ENCODE assay signal across 13 mouse cellular contexts in genomic region chr9:112227174-112227573, GRCm38 (mm10). TPM values are rescaled to one million over a fixed set of nuclear protein-coding genes. Genes with fewer than 3 reads are reported as not detected.
DNase-seq lines count a peak whose midpoint lies in the region; ATAC-seq lines count a peak whose summit lies in the region.
"Had no signal": no experiment of that assay in that cellular context is flagged by ENCODE, and none has a peak within 500 bp of the region (broad histone marks: within the 10 kb centered on the region; RNA-seq: fewer than 3 reads in every experiment).

No protein-coding gene starts in this region.

- peaks cover 6% of the 10 kb centered on the region; the same call in 1 of the 2 replicates for H3K4me1 ChIP-seq in heart, embryonic 15.5 days (replicated peaks)
- H3K4me1 ChIP-seq in liver, embryonic 16.5 days (ENCODE audit: control insufficient read depth, low read depth, low read length), result no peaks in the 10 kb centered on the region
- no peaks in the 10 kb centered on the region for H3K4me1 ChIP-seq in liver, embryonic 12.5 days
- H3K4me1 ChIP-seq: neural tube, embryonic 12.5 days had no signal

- no peaks in the 10 kb centered on the region for H3K36me3 ChIP-seq in heart, embryonic 15.5 days
- H3K36me3 ChIP-seq in liver, embryonic 16.5 days (ENCODE audit: control insufficient read depth, insufficient read depth), result no peaks in the 10 kb centered on the region
- no peaks in the 10 kb centered on the region for H3K36me3 ChIP-seq in liver, embryonic 12.5 days
- H3K36me3 ChIP-seq: neural tube, embryonic 12.5 days had no signal

- 25% methylated on average over 13 of the region's 13 CpGs for WGBS in heart, embryonic 15.5 days
- 32% methylated on average over 13 of the region's 13 CpGs for WGBS in liver, embryonic 16.5 days (ENCODE audit: insufficient replicate concordance)
- WGBS in liver, embryonic 12.5 days (ENCODE audit: insufficient replicate concordance), result 44% methylated on average over 13 of the region's 13 CpGs

- DNase-seq in cerebellum, adult 9-10 months, result peak; percentile 41
- no peak for DNase-seq in cerebellum, adult 8-10 months
- DNase-seq in heart, postnatal 25 days (ENCODE audit: low spot score), result no peak
- no peak for DNase-seq in spleen, postnatal 36 days (ENCODE audit: low spot score in 2 of 2)
- DNase-seq: embryo, embryonic 11 days; kidney, postnatal 25 days had no signal

- H3K4me2 ChIP-seq in heart, embryonic 15.5 days, result peak overlapping the region; percentile 1; the same call in 1 of the 2 replicates
- no peak overlapping the region for H3K4me2 ChIP-seq in liver, embryonic 16.5 days (ENCODE audit: low read depth, low read length)
- H3K4me2 ChIP-seq in liver, embryonic 12.5 days, result no peak overlapping the region
- H3K4me2 ChIP-seq: neural tube, embryonic 12.5 days had no signal

- H3K9ac ChIP-seq in heart, embryonic 15.5 days, result no peak overlapping the region
- no peak overlapping the region for H3K9ac ChIP-seq in liver, embryonic 16.5 days (ENCODE audit: low read depth, low read length)
- H3K9ac ChIP-seq in liver, embryonic 12.5 days, result no peak overlapping the region
- H3K9ac ChIP-seq: liver, embryonic 14.5 days; neural tube, embryonic 12.5 days had no signal

- peak; percentile 58; the same call in 1 of the 2 replicates for ATAC-seq in heart, embryonic 15.5 days (replicated peaks; ENCODE audit: insufficient number of reproducible peaks, insufficient read depth, low FRiP score, low read depth)
- 0 out of 2 replicates have a peak, but pooled peaks have one; percentile 19 for ATAC-seq in liver, embryonic 16.5 days (ENCODE audit: low read depth)
- ATAC-seq in liver, embryonic 12.5 days, result no peak
- ATAC-seq in hematopoietic stem cell, adult 5-6 weeks (replicated peaks in 1 of 2; ENCODE audit: insufficient read depth in 1 of 2, low FRiP score in 2 of 2, low TSS enrichment in 1 of 2, low read depth in 1 of 2, poor library complexity in 2 of 2, severe bottlenecking in 2 of 2), result peak; percentile 33 to 34; a peak in 2 of 4 replicates
- ATAC-seq: intestine, postnatal 0 days had no signal

- H3K27me3 ChIP-seq in heart, embryonic 15.5 days, result peaks cover 9% of the 10 kb centered on the region
- no peaks in the 10 kb centered on the region for H3K27me3 ChIP-seq in liver, embryonic 16.5 days (ENCODE audit: control insufficient read depth, insufficient read depth, low read depth, low read length)
- peaks cover 7% of the 10 kb centered on the region for H3K27me3 ChIP-seq in liver, embryonic 12.5 days (replicated peaks)

- no peak overlapping the region for H3K4me3 ChIP-seq in heart, embryonic 15.5 days
- H3K4me3 ChIP-seq in liver, embryonic 16.5 days (ENCODE audit: low read depth, low read length), result no peak overlapping the region
- no peak overlapping the region for H3K4me3 ChIP-seq in liver, embryonic 12.5 days
- H3K4me3 ChIP-seq: neural tube, embryonic 12.5 days had no signal

- H3K27ac ChIP-seq in heart, embryonic 15.5 days, result peak overlapping the region; percentile 28; the same call in 1 of the 2 replicates
- no peak overlapping the region for H3K27ac ChIP-seq in liver, embryonic 16.5 days (ENCODE audit: low read length)
- H3K27ac ChIP-seq in liver, embryonic 12.5 days, result no peak overlapping the region
- H3K27ac ChIP-seq: liver, embryonic 14.5 days; neural tube, embryonic 12.5 days had no signal

- H3K9me3 ChIP-seq in heart, embryonic 15.5 days (replicated peaks), result no peaks in the 10 kb centered on the region
- no peaks in the 10 kb centered on the region for H3K9me3 ChIP-seq in liver, embryonic 16.5 days (replicated peaks; ENCODE audit: control insufficient read depth, low read length)
- H3K9me3 ChIP-seq in liver, embryonic 12.5 days (replicated peaks), result no peaks in the 10 kb centered on the region
- H3K9me3 ChIP-seq: neural tube, embryonic 12.5 days had no signal

- intact Hi-C loops in heart, postnatal 25 days (cut with DNase I), result no loop called here

RNA-seq across cellular contexts. Expression of gene Arpp21, which starts 8.6 kb away (rescaled TPM):
- polyA plus RNA-seq in heart, embryonic 15.5 days (2015; fragmentation: Nextera tagmentation; extraction: Ambion mirVana), result 3.2 and 15.5 TPM in 2 replicates
- total RNA-seq in heart, postnatal 25 days (2021), result 1 to 10 TPM; 1.6 to 2.1 TPM
- polyA plus RNA-seq in liver, embryonic 16.5 days (2015; fragmentation: Nextera tagmentation; extraction: Ambion mirVana), result 0.84 and 1.1 TPM in 2 replicates
- polyA plus RNA-seq in liver, embryonic 12.5 days (2016; fragmentation: Nextera tagmentation; extraction: Ambion mirVana), result 0.83 and 1.1 TPM in 2 replicates
- 11.2 and 17.6 TPM in 2 replicates for total RNA-seq in hematopoietic stem cell, adult 5-6 weeks (2017)
